Mouse (Mus musculus) embryo, embryonic 11 days (tissue): Measurements from ENCODE around the gene Dhx34.
A peak's percentile ranks its signal among the peaks of the same experiment; 100 is the strongest.
"Not testable (repeated sequence)": the region's sequence is repeated elsewhere in the genome, so short reads cannot be mapped to it uniquely, and the experiment has no call there.

Experiments
- DNase-seq: peaks from one replicate; pipeline ENCODE4 v3.0.0-alpha.2; 2015

The Dhx34 gene

GRCm38 (mm10) chr7:16221582-16222272 is at the start of gene Dhx34:
Gene Dhx34, minus strand, starts transcription at chr7:16222037.
- DNase-seq: peak; percentile 97

- no peak for DNase-seq
Measured at GRCm38 (mm10) chr7:16271139-16271538, 49.3 kb upstream of the Dhx34 start.

- not testable (repeated sequence) for DNase-seq
Measured at GRCm38 (mm10) chr7:16266593-16266992, 44.8 kb upstream of the Dhx34 start.

GRCm38 (mm10) chr7:16265856-16266255 is 44.0 kb upstream of the Dhx34 start:
- no peak for DNase-seq

GRCm38 (mm10) chr7:16263843-16264242 is 42.0 kb upstream of the Dhx34 start:
- DNase-seq: no peak

GRCm38 (mm10) chr7:16263015-16263787 is 41.4 kb upstream of the Dhx34 start:
- DNase-seq: peak; percentile 84

GRCm38 (mm10) chr7:16261097-16261496 is 39.3 kb upstream of the Dhx34 start:
- no peak for DNase-seq

- DNase-seq: no peak
Measured at GRCm38 (mm10) chr7:16259110-16259590, 37.3 kb upstream of the Dhx34 start, which contains the start of gene C5ar1. Gene C5ar1, minus strand, starts transcription at chr7:16259540.

GRCm38 (mm10) chr7:16257830-16258229 is 36.0 kb upstream of the Dhx34 start:
- no peak for DNase-seq

GRCm38 (mm10) chr7:16255963-16256362 is 34.1 kb upstream of the Dhx34 start:
- not testable (repeated sequence) for DNase-seq

GRCm38 (mm10) chr7:16254195-16254594 is 32.4 kb upstream of the Dhx34 start:
- no peak for DNase-seq

GRCm38 (mm10) chr7:16250687-16251086 is 28.9 kb upstream of the Dhx34 start:
- DNase-seq: no peak

GRCm38 (mm10) chr7:16245958-16246357 is 24.1 kb upstream of the Dhx34 start:
- no peak for DNase-seq

- DNase-seq: no peak
Measured at GRCm38 (mm10) chr7:16244067-16244466, 22.2 kb upstream of the Dhx34 start, which contains the start of gene C5ar2. Gene C5ar2, minus strand, starts transcription at chr7:16244154.

GRCm38 (mm10) chr7:16242198-16242597 is 20.4 kb upstream of the Dhx34 start:
- no peak for DNase-seq

GRCm38 (mm10) chr7:16241787-16242186 is 19.9 kb upstream of the Dhx34 start:
- DNase-seq: no peak

GRCm38 (mm10) chr7:16240978-16241303 is 19.1 kb upstream of the Dhx34 start:
- DNase-seq: no peak

GRCm38 (mm10) chr7:16240281-16240977 is 18.6 kb upstream of the Dhx34 start:
- no peak for DNase-seq

GRCm38 (mm10) chr7:16239554-16239997 is 17.7 kb upstream of the Dhx34 start:
- DNase-seq: no peak

GRCm38 (mm10) chr7:16229869-16230268 is 8.0 kb upstream of the Dhx34 start:
- DNase-seq: peak; percentile 74

GRCm38 (mm10) chr7:16213986-16214385 is 7.9 kb downstream of the Dhx34 start:
- no peak for DNase-seq

GRCm38 (mm10) chr7:16213196-16213595 is 8.6 kb downstream of the Dhx34 start:
- no peak for DNase-seq

- peak; percentile 27 for DNase-seq
Measured at GRCm38 (mm10) chr7:16210862-16211365, 10.9 kb downstream of the Dhx34 start.
